Mouse (Mus musculus) right cerebral cortex, postnatal 4 days (tissue): ENCODE results near the gene Hoxa11.

Experiments
- DNase-seq: peaks from one replicate; pipeline ENCODE4 v3.0.0-alpha.2; 2022

The Hoxa11 gene

DNA sequence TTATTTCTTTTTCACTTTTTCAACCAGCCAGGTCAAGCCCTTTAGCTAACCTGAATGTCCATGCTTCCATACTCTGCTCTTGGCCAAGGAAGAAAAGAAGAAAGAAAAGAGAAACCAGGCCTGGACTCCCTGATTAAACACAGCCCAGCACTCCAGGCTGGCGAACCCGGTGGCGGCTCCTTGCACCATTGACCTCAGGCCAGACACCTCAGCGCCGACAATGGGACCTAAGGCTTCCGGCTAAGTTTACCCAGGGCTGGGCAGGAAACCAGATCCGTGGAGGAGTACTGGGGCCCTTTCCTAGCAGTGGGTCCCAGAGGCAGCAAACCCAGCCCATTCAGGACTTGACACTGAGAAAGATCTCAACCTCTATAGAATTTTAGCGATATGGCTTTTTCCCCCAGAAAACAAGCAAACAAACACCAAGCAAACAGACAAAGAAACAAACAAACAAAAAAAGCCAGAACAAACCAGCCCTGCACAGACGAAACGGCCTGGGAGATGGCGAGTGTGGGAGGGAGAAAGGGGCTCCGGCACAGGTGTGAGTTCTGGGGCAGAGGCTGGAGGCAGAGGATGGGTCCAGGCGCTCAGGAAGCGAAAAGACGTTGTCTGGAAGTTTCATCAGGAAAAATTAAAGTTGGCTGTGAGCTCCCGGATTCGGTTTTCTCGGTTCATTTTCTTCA, 13.6 kb downstream of the Hoxa11 start:
- DNase-seq: no peak

DNA sequence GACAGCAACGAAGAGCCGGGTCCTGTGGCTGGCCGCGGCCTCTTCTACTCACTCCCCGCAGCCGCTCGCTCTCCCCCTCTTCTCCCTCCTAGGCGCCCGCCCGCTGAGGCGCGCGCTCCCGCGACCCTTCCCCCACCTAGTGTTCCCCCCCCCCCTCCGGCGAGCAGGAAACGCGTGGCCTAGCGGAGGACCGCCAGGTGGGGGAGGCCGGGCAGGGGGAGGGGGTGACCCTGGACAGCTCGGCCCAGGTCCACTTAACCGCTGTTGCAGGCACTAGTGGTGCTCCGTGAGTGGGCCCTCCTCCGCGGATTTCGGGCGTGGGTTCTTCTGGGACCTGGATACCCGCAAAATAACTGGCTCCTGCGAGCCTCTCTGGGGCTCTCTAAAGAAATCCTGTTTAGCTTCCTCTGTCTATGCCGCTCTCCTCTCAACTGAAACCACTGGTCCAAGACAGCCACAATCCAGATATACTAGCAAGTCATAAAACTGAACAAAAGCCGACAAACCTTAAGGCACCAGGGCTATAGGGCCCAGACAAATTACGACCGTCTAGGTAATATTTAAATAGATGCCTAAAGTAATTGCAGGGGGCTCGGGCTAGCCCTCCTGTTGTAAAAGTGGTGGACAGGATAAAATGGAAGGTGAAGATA, 15.0 kb downstream of the Hoxa11 start, which contains the start of gene Hoxa9:
TSS of gene Hoxa9 (minus strand) at position 574 of the 650 bp plus-strand sequence.
- DNase-seq: no peak

DNA sequence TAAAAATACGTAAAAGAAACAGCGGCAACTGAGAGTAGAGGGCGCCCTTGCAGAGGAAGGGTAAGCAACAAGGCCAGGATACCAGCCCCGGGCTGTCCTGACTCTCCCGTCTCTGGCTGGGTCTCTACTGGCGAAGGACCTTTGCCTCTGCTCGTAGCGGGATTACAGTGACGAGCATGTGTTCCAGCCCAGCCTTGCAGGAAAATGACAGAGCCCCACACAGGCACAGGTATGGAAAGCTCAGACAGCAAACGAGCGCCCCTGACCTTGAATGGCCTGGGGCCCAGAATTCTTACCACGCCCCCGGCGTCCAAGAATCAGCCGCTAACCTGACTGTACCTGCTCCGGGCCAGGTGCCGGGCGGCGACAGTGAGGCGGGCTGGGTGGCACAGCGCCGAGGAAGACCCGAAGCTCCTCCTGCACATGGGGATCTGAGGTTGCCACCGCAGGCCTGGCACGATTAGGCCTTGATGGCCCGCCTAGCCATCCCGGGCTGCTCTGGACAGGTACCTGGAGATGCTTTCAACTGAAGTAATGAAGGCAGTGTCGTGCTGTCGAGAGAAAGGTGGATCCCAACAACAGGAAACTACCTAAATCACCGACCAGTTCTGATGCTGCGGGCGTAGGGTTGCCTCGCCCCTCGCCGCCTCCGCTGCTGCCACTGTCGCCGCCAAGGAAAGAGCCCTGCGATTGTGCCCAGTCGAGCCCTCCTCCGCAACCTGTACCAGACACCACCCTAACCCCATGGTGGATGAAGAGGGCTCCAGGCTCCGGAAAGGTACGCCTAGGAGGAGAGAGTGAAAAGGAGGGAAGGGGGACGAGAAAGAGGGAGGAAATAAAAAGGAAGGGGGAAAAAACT, 15.8 kb downstream of the Hoxa11 start:
- no peak for DNase-seq

DNA sequence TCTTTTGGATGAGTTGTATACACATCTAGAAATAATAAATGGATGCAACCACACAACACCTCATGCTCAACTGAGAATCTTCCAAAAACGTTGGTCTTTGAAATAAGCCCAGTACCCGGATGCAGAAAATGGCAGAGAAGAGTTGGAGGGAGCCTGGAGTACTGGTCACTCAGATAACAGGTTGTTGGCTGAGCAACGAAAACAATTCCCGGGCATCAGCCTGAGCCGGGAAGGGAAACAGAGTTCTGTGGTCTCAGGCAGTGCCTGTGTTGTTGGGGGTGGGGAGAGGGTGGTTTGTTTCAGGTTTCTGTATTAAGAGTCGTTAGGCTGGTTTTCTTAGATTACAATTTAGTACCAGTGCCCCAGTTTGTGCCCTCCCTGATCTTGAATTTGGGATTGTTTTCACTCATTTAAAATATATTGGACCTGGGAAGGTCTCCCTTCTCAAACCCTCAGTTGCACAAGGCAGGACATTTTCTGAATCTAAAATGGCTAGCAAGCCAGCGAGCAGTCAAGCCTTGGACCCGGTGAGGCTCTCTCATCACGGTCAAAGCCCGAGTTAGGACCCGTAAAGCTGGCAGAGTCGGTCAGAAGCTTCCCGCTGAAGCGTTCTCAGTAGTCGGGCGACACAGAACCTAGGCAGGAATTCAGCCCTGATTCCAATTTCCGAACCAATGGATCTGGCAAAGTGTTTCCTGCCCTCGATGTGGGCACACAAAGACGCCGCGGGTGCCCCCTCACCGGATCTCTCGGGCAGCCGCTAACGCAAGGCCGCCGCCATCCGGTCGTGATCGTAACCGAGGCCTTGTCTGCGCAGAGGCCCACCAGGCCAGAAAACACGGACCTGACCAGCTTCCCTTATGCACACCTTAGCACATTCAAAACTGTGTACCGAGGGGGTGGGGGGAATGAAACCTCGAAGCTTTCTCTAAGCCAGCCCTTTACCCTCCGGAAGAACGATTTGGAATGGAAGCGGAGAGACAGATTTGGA, 16.8 kb downstream of the Hoxa11 start:
- no peak for DNase-seq

DNA sequence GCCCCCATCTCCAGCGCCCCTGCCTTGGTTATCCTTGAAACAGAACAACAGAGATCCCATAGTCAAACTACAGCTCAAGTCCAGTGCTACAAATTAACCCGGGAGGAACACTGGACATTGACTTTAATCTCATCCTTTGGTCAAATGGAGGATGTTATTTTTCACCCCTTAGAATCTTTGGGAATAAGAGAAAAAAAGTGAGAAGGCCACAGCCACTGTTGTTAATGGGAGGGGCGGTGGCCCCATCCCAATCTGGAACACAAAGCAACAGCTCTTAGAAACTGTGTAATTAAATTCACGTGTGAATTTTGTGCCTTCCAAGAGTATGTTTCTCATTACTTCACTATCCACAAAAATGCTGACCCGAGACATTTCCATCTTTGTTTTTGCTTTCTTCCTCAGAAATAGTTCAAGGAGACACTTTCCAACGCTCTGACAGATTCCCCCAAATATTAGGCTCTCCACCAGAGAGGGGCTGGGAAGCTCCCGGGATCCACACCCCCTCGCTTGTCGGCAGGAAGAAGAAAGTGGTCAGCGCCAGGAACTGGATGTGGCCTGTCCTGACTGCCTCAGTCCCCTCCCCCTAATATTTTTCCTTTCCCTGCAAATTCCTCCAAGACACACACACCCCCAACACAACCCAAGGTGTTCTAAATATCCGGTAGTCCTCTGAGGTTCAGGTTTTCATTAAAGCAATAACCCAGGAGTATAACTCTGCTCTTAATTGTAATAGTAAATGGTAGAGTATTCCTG, 18.0 kb downstream of the Hoxa11 start:
- DNase-seq: no peak

DNA sequence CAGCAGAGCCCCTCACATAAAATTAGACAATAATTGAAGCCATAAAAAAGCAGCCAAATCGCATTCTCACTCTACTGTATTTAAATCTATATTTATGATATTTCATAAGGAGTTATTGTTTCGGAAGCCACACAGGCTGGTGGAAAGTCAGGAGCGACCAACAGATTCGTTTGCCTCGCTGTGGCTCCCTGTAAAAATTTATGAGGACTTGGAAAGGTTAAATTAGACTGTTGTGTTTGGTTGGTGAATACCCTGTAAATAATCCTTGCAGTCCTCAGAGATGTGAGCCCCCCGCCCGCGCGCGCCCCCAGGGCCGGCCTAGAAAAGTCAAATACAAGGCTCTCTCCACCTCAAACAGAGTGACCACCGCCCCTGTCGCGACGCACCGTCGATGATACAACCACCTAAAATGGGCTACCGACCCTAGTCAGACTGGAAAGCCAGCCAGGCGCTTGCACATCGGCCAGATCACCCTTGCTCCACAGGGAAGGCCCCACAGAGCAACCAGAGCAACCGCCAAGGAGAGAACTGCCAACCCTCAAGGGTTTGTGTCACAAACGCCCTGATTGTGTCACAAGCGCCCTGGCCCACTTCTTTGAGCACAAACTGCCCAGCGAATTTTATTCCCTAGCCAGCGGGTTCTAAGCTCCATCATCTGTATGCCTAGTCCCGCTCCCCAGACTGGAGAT, 18.9 kb downstream of the Hoxa11 start:
- no peak for DNase-seq

DNA sequence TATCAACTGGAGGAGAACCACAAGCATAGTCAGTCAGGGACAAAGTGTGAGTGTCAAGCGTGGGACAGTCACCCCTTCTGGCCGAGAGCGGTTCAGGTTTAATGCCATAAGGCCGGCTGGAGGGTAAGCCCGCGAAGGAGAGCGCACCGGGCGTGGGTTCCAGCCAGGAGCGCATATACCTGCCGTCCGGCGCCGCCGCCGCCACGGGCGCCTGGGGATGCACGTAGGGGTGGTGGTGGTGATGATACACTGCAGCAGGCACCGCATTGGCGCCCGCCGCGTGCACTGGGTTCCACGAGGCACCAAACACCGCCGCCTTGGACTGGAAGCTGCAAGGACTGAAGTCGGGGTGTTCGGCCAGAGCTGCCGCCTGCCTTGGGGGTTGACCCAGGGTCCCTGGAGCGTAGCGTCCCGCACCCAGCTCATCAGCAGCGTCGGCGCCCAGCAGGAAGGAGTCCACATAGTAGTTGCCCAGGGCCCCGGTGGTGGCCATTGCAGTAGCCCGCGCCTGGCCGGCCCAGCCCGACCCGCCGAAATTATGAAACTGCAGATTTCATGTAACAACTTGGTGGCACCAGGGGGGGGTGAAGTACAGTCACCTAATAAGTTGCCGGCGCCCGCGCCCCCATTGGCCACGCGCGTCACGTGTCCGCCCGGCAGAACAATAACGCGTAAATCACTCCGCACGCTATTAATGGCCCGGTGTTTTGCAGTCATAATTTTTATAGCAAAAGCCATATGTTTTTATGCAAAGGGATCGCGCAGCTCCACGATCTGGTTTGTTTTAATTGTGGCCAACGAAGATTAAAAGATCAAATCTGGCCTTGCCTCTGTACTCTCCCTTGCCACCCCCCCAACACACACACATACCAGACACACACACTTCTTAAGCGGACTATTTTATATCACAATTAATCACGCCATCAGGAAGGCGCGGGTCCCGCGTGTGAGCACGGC, 19.7 kb downstream of the Hoxa11 start:
- no peak for DNase-seq

DNA sequence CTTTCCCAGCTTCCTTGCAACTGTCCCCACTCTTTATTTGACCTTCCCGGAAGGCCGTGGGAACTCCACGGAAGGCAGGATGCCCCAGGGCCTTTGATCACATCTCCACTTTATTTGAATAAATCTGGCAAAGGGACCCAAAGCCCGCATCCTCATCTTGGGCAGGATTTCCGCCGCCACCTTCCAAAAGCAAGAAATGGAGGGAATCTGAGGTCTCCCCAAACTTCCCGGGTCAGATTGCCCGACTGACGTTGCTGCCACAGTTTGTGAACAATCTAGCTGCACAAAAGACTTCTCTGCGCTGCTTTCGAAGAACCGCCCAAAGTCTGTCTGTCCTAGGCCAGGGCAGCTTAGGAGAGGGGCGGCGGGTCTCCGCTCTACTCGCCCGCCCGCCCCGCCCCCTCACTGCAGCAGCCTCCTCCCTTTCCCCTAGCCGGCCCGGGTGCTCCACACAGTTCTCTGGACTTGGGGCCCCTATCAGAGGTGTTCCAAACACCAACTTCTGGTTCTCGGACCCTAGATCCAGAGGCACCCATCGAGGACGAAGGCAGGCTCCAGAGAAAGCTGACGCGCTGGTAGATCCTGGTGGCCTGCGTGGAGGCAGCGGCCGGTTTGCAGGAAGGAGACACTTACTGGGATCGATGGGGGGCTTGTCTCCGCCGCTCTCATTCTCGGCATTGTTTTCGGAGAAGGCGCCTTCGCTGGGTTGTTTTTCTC, 20.6 kb downstream of the Hoxa11 start:
- DNase-seq: no peak

DNA sequence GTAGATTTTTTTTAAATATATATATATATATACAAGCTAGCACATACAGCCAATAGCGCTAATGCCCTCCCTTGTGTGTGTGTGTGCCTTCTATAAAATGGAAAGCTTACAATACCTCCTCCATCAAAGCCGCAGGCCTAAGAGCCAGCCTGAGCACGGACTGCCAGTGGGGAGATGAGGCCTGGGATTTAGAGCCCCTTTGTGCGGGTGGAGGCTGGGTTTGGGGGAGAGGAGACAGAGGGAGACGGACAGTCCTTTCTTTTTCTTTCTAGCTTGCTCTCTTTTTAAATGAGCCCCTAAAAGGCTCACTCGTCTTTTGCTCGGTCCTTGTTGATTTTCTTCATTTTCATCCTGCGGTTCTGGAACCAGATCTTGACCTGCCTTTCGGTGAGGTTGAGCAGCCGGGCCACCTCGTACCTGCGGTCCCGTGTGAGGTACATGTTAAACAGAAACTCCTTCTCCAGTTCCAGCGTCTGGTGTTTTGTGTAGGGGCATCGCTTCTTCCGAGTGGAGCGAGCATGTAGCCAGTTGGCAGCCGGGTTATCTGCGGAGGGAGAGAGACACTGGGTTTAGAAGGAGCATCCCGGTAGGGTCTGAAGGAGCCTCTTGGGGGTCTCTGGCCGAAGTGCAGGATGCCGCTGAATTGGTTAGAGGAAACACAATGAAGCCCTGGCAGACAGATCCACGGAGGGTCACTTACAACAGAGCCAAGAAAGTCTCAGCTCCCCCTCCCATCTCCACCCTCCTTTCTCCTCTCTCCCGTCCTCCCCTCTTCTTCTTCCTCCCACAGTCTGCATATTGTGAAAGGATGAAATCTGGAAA, 21.5 kb downstream of the Hoxa11 start:
- no peak for DNase-seq

DNA sequence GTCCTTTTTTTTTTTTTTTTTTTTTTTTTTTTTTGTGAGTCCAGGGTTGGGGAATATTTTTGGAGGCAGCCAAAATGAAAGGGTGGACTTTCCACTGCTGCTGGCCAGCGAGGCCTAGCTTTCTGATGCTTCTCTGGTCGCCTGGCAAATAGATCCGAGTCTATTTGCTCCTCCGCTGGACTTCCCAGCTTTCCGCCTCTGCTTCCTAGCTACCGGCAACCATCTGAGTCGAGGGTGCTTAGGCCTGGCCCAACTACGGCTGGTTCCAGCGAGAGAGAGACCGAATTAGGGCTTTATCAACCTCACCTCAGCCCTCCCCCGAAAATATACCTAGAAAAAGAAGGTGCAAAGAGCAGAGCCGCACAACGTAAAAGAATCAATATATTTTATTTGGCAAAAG, 22.9 kb downstream of the Hoxa11 start:
- no peak for DNase-seq

DNA sequence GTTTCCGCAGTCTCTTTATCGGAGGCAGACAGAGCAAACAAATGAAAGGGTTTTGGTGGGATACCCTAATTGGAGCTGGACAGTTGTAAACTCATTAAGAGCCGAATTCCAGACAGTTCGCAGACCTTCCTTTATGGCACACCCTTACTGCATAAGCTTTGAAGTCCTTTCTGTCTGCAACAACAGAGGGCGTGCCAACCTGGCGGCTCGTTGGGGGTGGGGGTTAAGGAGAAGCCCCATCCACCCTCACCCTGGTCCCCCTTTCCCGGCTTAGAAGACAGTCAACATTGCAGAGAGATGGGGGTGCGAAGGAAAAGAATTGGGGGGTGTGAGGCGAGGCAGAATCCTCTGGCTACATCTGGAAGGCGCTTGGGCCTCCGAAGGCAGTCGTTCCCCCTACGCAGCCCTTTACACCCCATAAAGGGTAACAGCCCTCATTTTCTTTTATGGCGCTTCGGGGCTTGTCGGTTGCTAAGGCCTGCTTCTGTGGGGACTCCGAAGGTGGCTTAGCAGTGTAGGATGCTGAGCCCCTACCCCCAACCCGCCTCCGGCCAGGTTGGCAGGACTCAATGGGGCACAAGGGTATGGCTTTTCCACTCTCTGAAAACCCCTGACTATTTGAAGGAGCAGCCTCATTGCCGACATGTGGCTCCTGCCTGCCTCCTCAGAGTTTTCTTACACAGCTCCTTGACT, 23.5 kb downstream of the Hoxa11 start:
- no peak for DNase-seq

DNA sequence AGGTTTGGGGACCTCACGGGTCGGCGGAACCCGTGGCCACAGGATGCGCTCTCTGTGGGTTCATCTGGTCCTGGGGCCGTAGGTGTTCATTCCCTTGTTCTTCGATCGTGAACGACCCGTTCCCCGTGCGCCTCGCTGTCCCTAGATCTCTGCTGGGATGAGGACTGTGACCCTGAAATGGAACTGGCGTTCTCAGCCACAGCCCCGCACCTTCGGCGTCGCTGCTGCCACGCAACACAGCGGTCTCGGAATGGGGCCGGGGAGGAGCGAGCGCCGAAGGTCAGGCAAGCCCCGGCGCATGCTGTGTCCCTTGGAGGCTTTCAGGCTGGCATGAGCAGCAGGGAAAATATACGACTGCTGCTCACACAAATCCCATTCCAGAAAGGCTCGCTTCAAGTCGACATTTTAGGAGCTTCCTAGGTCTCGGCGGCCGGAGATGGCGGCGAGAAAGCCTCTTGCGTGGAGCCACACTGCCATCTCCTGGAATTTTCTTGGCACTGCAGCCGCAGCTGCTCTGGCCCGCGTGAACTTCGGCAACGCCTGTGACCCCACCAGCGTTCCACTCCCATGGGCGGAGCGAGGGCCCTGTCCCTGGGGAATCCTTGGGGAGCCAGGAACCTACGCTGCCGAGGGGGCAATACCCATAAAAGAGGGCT, 24.1 kb downstream of the Hoxa11 start, which contains the start of gene Hoxa7:
TSS of gene Hoxa7 (minus strand) at position 518 of the 656 bp plus-strand sequence.
- peak; percentile 80 for DNase-seq

DNA sequence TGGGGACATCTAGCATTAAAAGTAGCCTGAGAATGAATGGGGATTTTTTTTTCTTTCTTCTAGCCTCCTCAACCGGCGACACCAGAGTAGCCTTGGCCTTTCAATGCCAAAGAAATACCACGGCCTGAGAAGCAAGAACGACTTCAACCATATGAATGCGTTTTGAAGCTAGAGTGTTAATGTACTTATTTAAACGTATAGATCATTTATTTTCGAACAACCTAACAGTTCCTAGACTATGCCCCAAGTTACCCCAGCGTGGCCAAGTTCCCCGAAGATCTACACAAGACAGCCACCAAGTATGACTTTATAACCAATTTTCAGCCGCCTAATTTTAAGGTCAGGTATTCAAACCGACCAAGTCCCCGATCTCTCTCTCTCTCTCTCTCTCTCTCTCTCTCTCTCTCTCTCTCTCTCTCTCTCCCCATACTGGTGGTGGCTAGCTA, 24.7 kb downstream of the Hoxa11 start:
- DNase-seq: no peak

DNA sequence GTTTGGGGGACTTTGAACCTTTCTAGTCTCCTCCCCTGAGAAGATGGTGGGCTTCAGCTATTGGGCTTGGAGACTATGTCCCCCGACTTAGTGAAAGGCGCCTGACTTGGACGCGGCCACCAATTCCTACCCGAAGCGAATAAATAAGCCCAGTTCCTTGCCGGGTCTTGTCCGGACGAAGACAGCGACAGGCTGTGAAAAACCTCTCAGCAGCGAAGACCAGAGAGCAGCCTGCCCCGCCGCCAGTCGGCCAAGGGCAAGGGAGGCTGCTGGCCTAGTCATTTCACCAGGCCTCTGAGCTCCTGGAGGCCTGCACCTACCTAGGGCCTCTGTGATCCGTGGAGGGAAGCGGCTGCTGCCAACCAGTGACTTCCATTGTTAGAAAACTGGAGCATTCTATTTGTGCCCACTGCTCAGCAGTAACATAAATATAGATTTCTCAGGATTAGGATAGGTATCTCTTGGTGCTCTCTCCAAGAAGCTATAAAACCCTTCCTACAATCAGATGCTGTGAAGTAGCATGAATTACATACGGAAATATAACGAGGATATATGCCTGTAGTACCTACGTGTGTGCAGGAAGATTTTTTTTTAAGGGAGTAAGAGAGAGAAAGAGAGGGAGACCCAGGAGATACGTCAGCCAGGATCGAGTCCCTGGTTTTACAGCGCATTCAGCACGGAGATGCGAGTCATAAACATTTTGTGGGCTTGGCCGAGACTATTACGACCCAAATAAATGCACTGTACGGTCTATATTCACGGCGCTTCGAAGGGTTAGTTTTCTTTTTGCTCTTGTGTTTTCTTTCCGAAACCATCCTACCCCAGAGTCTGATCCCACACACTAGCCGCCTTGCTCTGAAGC, 25.4 kb downstream of the Hoxa11 start:
- DNase-seq: no peak

DNA sequence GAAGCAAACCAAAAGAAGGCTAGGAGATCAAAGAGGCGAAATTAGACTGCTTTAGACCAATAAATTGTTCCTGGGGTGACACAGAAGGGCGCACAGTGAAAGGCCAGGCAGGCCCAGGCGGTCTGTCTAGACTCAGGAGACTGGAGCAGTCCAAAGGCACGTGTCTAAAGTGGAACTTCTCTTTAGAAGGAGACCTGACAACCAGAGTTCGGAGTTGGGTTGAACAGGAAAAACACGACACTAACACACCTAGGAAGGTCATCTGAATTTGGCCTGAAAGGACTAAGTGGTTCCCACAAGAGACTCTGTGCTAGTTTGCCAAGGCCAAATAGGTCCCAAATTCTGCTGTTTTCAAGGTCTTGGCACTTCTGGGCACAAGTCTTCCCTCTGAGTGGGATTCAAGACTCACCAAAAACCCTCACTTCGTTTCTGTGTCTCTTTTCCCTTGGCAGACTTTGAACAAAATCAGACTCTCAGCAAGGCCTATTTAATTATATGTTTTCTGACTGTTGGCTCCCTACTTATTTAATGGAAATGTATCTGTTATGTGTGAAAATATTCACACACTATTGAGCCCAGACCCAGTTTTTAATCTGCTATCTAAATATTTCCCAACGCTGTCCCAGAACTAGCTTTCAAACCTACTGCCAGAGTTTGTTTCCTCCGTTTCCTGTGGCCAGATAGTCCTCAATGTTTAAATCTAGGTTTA, 26.2 kb downstream of the Hoxa11 start:
- no peak for DNase-seq
